Comparison of ENCODE assay signal across 8 mouse cellular contexts in genomic region chr7:116334669-116335038, GRCm38 (mm10). TPM values are rescaled to one million over a fixed set of nuclear protein-coding genes. Genes with fewer than 3 reads are reported as not detected.
DNase-seq lines count a peak whose midpoint lies in the region; ATAC-seq and TF ChIP-seq lines count a peak whose summit lies in the region.

No protein-coding gene starts in this region.

- H3K4me1 ChIP-seq in liver, adult 2 months (ENCODE audit: control insufficient read depth, insufficient read depth, low read length): peaks cover 8% of the 10 kb centered on the region
- peaks cover 4% of the 10 kb centered on the region for H3K4me1 ChIP-seq in cortical plate, adult 2 months (ENCODE audit: control insufficient read depth, insufficient read depth, low read length)
- peaks cover 5% of the 10 kb centered on the region; the same call in 1 of the 2 replicates for H3K4me1 ChIP-seq in intestine, embryonic 14.5 days (replicated peaks; ENCODE audit: control insufficient read depth, insufficient read depth, low read length)
- H3K4me1 ChIP-seq in neural tube, embryonic 13.5 days (replicated peaks): peaks cover 29% of the 10 kb centered on the region

- H3K27ac ChIP-seq in liver, adult 2 months (replicated peaks; ENCODE audit: insufficient read depth, low read depth, low read length): peak overlapping the region; percentile 64
- H3K27ac ChIP-seq in cortical plate, adult 2 months (ENCODE audit: insufficient read depth, low read length): no peak overlapping the region
- peak overlapping the region; percentile 74; the same call in 1 of the 2 replicates for H3K27ac ChIP-seq in intestine, embryonic 14.5 days (ENCODE audit: low read depth)
- H3K27ac ChIP-seq in neural tube, embryonic 13.5 days (replicated peaks): peak overlapping the region; percentile 90

- DNase-seq in liver, adult 2 months (ENCODE audit: extremely low read depth, low read depth, low spot score): peak; percentile 18
- no peak for DNase-seq in liver
- no peak for DNase-seq in intestine, embryonic 14.5 days (ENCODE audit: low spot score)
- DNase-seq in layer of hippocampus, adult 18-20 months (ENCODE audit: low spot score in 2 of 2): no peak
- no peak for DNase-seq in adrenal gland, postnatal 14 days
- DNase-seq in c-Kit-positive CD71-positive TER-119-positive erythroid progenitor cells, embryonic 14.5 days (ENCODE audit: low spot score): no peak

- H3K4me2 ChIP-seq in intestine, embryonic 14.5 days (ENCODE audit: low read length): peak overlapping the region; percentile 60
- peak overlapping the region; percentile 76 for H3K4me2 ChIP-seq in neural tube, embryonic 13.5 days

- H3K36me3 ChIP-seq in liver, adult 2 months (ENCODE audit: control insufficient read depth, insufficient read depth, low read length): peaks cover 32% of the 10 kb centered on the region
- peaks cover 42% of the 10 kb centered on the region for H3K36me3 ChIP-seq in intestine, embryonic 14.5 days (ENCODE audit: control insufficient read depth, insufficient read depth, low read length)
- H3K36me3 ChIP-seq in neural tube, embryonic 13.5 days: peaks cover 35% of the 10 kb centered on the region

- H3K27me3 ChIP-seq in liver, adult 2 months (ENCODE audit: control insufficient read depth, insufficient read depth, low read length): no peaks in the 10 kb centered on the region
- H3K27me3 ChIP-seq in intestine, embryonic 14.5 days (replicated peaks; ENCODE audit: control insufficient read depth, insufficient read depth, low read length): no peaks in the 10 kb centered on the region
- H3K27me3 ChIP-seq in neural tube, embryonic 13.5 days: no peaks in the 10 kb centered on the region

- 13% methylated on average over 8 of the region's 8 CpGs for WGBS in liver, adult 2 months
- WGBS in intestine, embryonic 14.5 days: 18% methylated on average over 8 of the region's 8 CpGs
- 25% methylated on average over 8 of the region's 8 CpGs for WGBS in neural tube, embryonic 13.5 days

- peaks cover 6% of the 10 kb centered on the region; the same call in 1 of the 2 replicates for H3K79me2 ChIP-seq in liver, adult 2 months (ENCODE audit: control insufficient read depth, insufficient read depth, low read length)

- H3K9ac ChIP-seq in liver, adult 2 months (ENCODE audit: low read depth, low read length): peak overlapping the region; percentile 80
- peak overlapping the region; percentile 98 for H3K9ac ChIP-seq in intestine, embryonic 14.5 days (ENCODE audit: low read length)
- H3K9ac ChIP-seq in neural tube, embryonic 13.5 days: peak overlapping the region; percentile 96

- peak overlapping the region; percentile 99 for H3K4me3 ChIP-seq in liver, adult 2 months (ENCODE audit: insufficient read depth, low read depth, low read length)
- H3K4me3 ChIP-seq in cortical plate, adult 2 months (ENCODE audit: insufficient read depth, low read length): peak overlapping the region; percentile 71
- H3K4me3 ChIP-seq in intestine, embryonic 14.5 days (ENCODE audit: low read depth, low read length): peak overlapping the region; percentile 60
- H3K4me3 ChIP-seq in neural tube, embryonic 13.5 days: peak overlapping the region; percentile 78

- no peak for TF ChIP-seq POLR2A in liver, adult 2 months (IDR thresholded peaks at IDR 0.05; ENCODE audit: extremely low read depth, insufficient read depth, low read length)
- TF ChIP-seq POLR2A in cortical plate, adult 2 months (IDR thresholded peaks at IDR 0.05; ENCODE audit: extremely low read depth, insufficient read depth, low read length): no peak

- H3K9me3 ChIP-seq in intestine, embryonic 14.5 days (ENCODE audit: control insufficient read depth, low read length): no peaks in the 10 kb centered on the region
- H3K9me3 ChIP-seq in neural tube, embryonic 13.5 days: no peaks in the 10 kb centered on the region

- no peak for ATAC-seq in intestine, embryonic 14.5 days (replicated peaks; ENCODE audit: low FRiP score, low TSS enrichment, low read depth)
- peak; percentile 1; the same call in 1 of the 2 replicates for ATAC-seq in neural tube, embryonic 13.5 days (ENCODE audit: low read depth)

- no peak for TF ChIP-seq CTCF in liver, adult 2 months (IDR thresholded peaks at IDR 0.05; ENCODE audit: low read depth, low read length)
- no peak for TF ChIP-seq CTCF in cortical plate, adult 2 months (IDR thresholded peaks at IDR 0.05; ENCODE audit: extremely low read depth, insufficient read depth, low read length)

RNA-seq across cellular contexts. Expression of gene Rps13, which starts 0.7 kb away (rescaled TPM):
- 125 and 171 TPM in 2 replicates for total RNA-seq in liver, adult 2 months (2014; rRNA removed)
- 107 and 198 TPM in 2 replicates for polyA plus RNA-seq in liver, adult 2 months (2012; rRNA removed)
- 462 and 464 TPM in 2 replicates for polyA plus RNA-seq in cortical plate, adult 2 months (2012; rRNA removed)
- polyA plus RNA-seq in intestine, embryonic 14.5 days (2014; fragmentation: Nextera tagmentation; extraction: Ambion mirVana): 1,010 and 1,152 TPM in 2 replicates
- polyA plus RNA-seq in neural tube, embryonic 13.5 days (2015; fragmentation: Nextera tagmentation; extraction: Ambion mirVana): 578 and 606 TPM in 2 replicates
- 100 to 1,000 TPM; 220 to 237 TPM for total RNA-seq in layer of hippocampus, adult 18-20 months (2021)
- total RNA-seq in adrenal gland, postnatal 14 days (2021): 485 and 551 TPM in 2 replicates

RNA-seq across cellular contexts. Expression of gene Plekha7, which starts 26.5 kb away (rescaled TPM):
- 2.2 and 2.3 TPM in 2 replicates for total RNA-seq in liver, adult 2 months (2014; rRNA removed)
- polyA plus RNA-seq in liver, adult 2 months (2012; rRNA removed): 2.7 and 2.9 TPM in 2 replicates
- polyA plus RNA-seq in cortical plate, adult 2 months (2012; rRNA removed): 25.5 and 31.7 TPM in 2 replicates
- polyA plus RNA-seq in intestine, embryonic 14.5 days (2014; fragmentation: Nextera tagmentation; extraction: Ambion mirVana): 10.7 and 10.8 TPM in 2 replicates
- 6.7 and 7.9 TPM in 2 replicates for polyA plus RNA-seq in neural tube, embryonic 13.5 days (2015; fragmentation: Nextera tagmentation; extraction: Ambion mirVana)
- 10 to 100 TPM; 19.1 to 20.2 TPM for total RNA-seq in layer of hippocampus, adult 18-20 months (2021)
- total RNA-seq in adrenal gland, postnatal 14 days (2021): 10.3 and 12.0 TPM in 2 replicates
